Mouse (Mus musculus): ENCODE measurements around the gene Cyb5r4. TPM values are rescaled to one million over a fixed set of nuclear protein-coding genes. Genes with fewer than 3 reads are reported as not detected.

Gene Cyb5r4
- total and polyA plus RNA-seq, 3 experiments, result 13.8 to 116 (median 47.0) TPM

- ATAC-seq (ENCODE audit: extremely low read depth, insufficient number of reproducible peaks, low FRiP score, poor library complexity, severe bottlenecking), result no peak
These were observed 24.6 kb upstream of the Cyb5r4 start for GRCm38 (mm10) chr9:86997046-86997691.

DNA sequence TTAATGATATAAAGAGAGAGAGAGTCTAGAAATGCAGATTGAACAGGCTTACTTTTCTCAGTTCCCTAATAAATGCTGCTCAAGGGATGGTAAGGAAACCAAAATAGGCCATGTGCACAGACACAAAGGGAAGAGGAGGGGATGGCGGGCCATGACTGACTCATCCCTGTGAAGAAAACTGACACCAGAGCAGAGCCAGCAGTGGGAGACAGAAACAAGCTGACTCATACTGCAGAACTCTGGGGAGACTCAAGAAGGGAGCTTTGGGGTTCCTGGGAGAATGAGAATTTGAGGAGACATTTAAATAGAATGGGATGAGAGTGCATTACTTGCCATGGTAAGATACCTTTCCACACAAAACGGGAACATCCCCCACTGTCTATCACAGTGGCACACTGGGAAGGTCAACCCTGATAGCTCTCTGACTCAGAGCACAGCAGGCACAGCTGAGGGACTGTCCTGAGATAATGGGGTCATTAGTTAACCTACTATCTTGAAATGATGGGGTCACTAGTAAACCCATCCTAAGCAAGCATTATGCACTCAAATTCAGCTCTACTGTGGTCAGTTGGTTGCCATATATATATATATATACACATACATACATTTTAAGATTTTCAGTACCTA is 21.7 kb upstream of the Cyb5r4 start:
- TF ChIP-seq POLR2AphosphoS5 (IDR thresholded peaks at IDR 0.05; ENCODE audit: insufficient replicate concordance, low read depth, low read length) (no peak), GATA2 (IDR thresholded peaks at IDR 0.05; ENCODE audit: borderline replicate concordance, low read depth, low read length) (no peak), TAL1 (conservative IDR thresholded peaks at IDR 0.05; ENCODE audit: low read depth, low read length) (no peak), CTCF (IDR thresholded peaks at IDR 0.05; ENCODE audit: low read depth, low read length) (no peak), GATA1 (IDR thresholded peaks at IDR 0.05; ENCODE audit: borderline replicate concordance, low read length) (no peak)
- H3K36me3 ChIP-seq (replicated peaks), result no peaks in the 10 kb centered on the region
- no peak for ATAC-seq (ENCODE audit: extremely low read depth, insufficient number of reproducible peaks, low FRiP score, poor library complexity, severe bottlenecking)
- peaks cover 10% of the 10 kb centered on the region for H3K4me1 ChIP-seq (ENCODE audit: insufficient read depth, low read depth, low read length)
- H3K27me3 ChIP-seq (ENCODE audit: insufficient read depth, low read length), result no peaks in the 10 kb centered on the region; the same call in 1 of the 2 replicates
- no peaks in the 10 kb centered on the region for H3K9me3 ChIP-seq (replicated peaks)
- DNase-seq (ENCODE audit: low spot score), result no peak
- no peak overlapping the region for H3K4me3 ChIP-seq (ENCODE audit: low read depth, low read length)

More at GRCm38 (mm10) chr9:86997046-86997691, 24.6 kb upstream of the Cyb5r4 start:
- DNase-seq (ENCODE audit: low spot score), result no peak
- TF ChIP-seq GATA2 (IDR thresholded peaks at IDR 0.05; ENCODE audit: borderline replicate concordance, low read depth, low read length) (no peak), GATA1 (IDR thresholded peaks at IDR 0.05; ENCODE audit: borderline replicate concordance, low read length) (no peak), POLR2AphosphoS5 (IDR thresholded peaks at IDR 0.05; ENCODE audit: insufficient replicate concordance, low read depth, low read length) (no peak), CTCF (IDR thresholded peaks at IDR 0.05; ENCODE audit: low read depth, low read length) (no peak), TAL1 (conservative IDR thresholded peaks at IDR 0.05; ENCODE audit: low read depth, low read length) (no peak)
- H3K9me3 ChIP-seq (replicated peaks), result no peaks in the 10 kb centered on the region
- no peak overlapping the region for H3K4me3 ChIP-seq (ENCODE audit: low read depth, low read length)
- peaks cover 11% of the 10 kb centered on the region for H3K4me1 ChIP-seq (ENCODE audit: insufficient read depth, low read depth, low read length)
- no peaks in the 10 kb centered on the region; the same call in 1 of the 2 replicates for H3K27me3 ChIP-seq (ENCODE audit: insufficient read depth, low read length)
- no peaks in the 10 kb centered on the region for H3K36me3 ChIP-seq (replicated peaks)

DNA sequence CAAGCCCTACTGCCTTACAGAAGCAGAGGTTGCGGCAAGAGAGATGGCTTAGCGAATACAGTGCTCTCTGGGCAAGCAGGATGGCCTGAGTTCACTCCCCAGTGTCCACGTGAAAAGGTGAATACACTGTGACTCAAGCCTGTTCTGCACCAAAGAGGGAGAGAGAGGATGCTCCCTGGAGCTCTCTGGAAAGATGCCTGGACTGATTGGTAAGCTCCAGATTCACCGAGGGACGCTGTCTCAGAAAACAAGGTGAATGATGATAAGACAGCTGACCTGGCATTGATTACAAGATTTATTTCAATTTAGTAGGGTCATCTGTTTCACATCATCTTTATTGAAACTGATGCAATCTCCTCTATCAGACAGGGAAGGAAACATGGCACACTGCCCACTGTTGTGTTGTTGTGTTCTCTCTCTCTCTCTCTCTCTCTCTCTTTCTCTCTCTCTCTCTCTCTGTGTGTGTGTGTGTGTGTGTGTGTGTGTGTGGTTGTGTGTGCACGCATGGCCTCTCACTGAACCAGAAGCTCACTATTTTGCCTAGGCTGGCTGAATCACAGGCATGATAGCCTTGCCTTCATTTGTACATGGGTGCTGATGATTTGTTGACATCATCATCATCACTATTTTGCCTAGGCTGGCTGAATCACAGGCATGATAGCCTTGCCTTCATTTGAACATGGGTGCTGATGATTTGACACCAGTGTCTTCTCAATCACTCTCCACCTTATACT is 16.9 kb upstream of the Cyb5r4 start:
- H3K4me1 ChIP-seq (ENCODE audit: insufficient read depth, low read depth, low read length), result peaks cover 10% of the 10 kb centered on the region
- H3K9me3 ChIP-seq (replicated peaks), result no peaks in the 10 kb centered on the region
- no peak overlapping the region for H3K4me3 ChIP-seq (ENCODE audit: low read depth, low read length)
- ATAC-seq (ENCODE audit: extremely low read depth, insufficient number of reproducible peaks, low FRiP score, poor library complexity, severe bottlenecking) (no peak), DNase-seq (ENCODE audit: low spot score) (no peak)
- H3K27me3 ChIP-seq (ENCODE audit: insufficient read depth, low read length), result no peaks in the 10 kb centered on the region
- TF ChIP-seq POLR2AphosphoS5 (IDR thresholded peaks at IDR 0.05; ENCODE audit: insufficient replicate concordance, low read depth, low read length), result no peak
- no peak for TF ChIP-seq CTCF (IDR thresholded peaks at IDR 0.05; ENCODE audit: low read depth, low read length)
- no peak for TF ChIP-seq GATA2 (IDR thresholded peaks at IDR 0.05; ENCODE audit: borderline replicate concordance, low read depth, low read length)
- no peak for TF ChIP-seq TAL1 (conservative IDR thresholded peaks at IDR 0.05; ENCODE audit: low read depth, low read length)
- no peak for TF ChIP-seq GATA1 (IDR thresholded peaks at IDR 0.05; ENCODE audit: borderline replicate concordance, low read length)
- H3K36me3 ChIP-seq (replicated peaks), result no peaks in the 10 kb centered on the region

- no peak for ATAC-seq (ENCODE audit: extremely low read depth, insufficient number of reproducible peaks, low FRiP score, poor library complexity, severe bottlenecking)
- no peaks in the 10 kb centered on the region for H3K36me3 ChIP-seq (replicated peaks)
These were observed 16.4 kb upstream of the Cyb5r4 start for GRCm38 (mm10) chr9:87005435-87005779.

DNA sequence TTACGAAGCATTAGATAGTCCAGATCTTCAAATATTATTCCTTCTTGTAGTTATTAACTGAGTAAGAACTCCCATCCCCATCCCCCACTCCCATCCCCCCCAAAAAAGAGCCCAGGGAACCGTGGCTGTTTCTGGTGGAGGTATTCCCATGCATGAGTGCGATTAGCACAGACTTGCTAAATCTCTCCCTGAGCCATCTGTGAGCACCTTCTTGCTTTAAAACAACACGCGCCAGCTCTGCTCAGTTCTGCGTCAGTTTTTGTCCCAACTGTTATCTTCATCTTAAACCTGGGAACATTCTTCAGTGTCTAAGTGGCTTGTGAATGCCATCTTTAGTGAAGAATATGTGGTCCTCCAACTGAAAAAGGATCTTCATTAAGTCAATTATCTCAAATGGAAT is 13.3 kb upstream of the Cyb5r4 start:
- ATAC-seq (ENCODE audit: extremely low read depth, insufficient number of reproducible peaks, low FRiP score, poor library complexity, severe bottlenecking) (no peak), DNase-seq (ENCODE audit: low spot score) (no peak)
- peaks cover 4% of the 10 kb centered on the region; the same call in 1 of the 2 replicates for H3K27me3 ChIP-seq (ENCODE audit: insufficient read depth, low read length)
- H3K4me1 ChIP-seq (ENCODE audit: insufficient read depth, low read depth, low read length), result no peaks in the 10 kb centered on the region
- no peaks in the 10 kb centered on the region for H3K9me3 ChIP-seq (replicated peaks)
- TF ChIP-seq GATA2 (IDR thresholded peaks at IDR 0.05; ENCODE audit: borderline replicate concordance, low read depth, low read length) (no peak), TAL1 (conservative IDR thresholded peaks at IDR 0.05; ENCODE audit: low read depth, low read length) (no peak)
- H3K36me3 ChIP-seq (replicated peaks), result no peaks in the 10 kb centered on the region
- H3K4me3 ChIP-seq (ENCODE audit: low read depth, low read length), result no peak overlapping the region

More at GRCm38 (mm10) chr9:87005435-87005779, 16.4 kb upstream of the Cyb5r4 start:
- Histone ChIP-seq H3K27me3 (ENCODE audit: insufficient read depth, low read length) (no peaks in the 10 kb centered on the region), H3K4me1 (ENCODE audit: insufficient read depth, low read depth, low read length) (peaks cover 6% of the 10 kb centered on the region; the same call in 1 of the 2 replicates), H3K9me3 (replicated peaks) (no peaks in the 10 kb centered on the region), H3K4me3 (ENCODE audit: low read depth, low read length) (no peak overlapping the region)
- DNase-seq (ENCODE audit: low spot score), result no peak
- no peak for TF ChIP-seq GATA2 (IDR thresholded peaks at IDR 0.05; ENCODE audit: borderline replicate concordance, low read depth, low read length)
- no peak for TF ChIP-seq TAL1 (conservative IDR thresholded peaks at IDR 0.05; ENCODE audit: low read depth, low read length)
- no peak for TF ChIP-seq POLR2AphosphoS5 (IDR thresholded peaks at IDR 0.05; ENCODE audit: insufficient replicate concordance, low read depth, low read length)
- no peak for TF ChIP-seq GATA1 (IDR thresholded peaks at IDR 0.05; ENCODE audit: borderline replicate concordance, low read length)
- TF ChIP-seq CTCF (IDR thresholded peaks at IDR 0.05; ENCODE audit: low read depth, low read length), result no peak

- Histone ChIP-seq H3K4me3 (ENCODE audit: low read depth, low read length) (no peak overlapping the region), H3K9me3 (replicated peaks) (no peaks in the 10 kb centered on the region), H3K27me3 (ENCODE audit: insufficient read depth, low read length) (peaks cover 4% of the 10 kb centered on the region; the same call in 1 of the 2 replicates), H3K4me1 (ENCODE audit: insufficient read depth, low read depth, low read length) (no peaks in the 10 kb centered on the region), H3K36me3 (replicated peaks) (no peaks in the 10 kb centered on the region)
- ATAC-seq (ENCODE audit: extremely low read depth, insufficient number of reproducible peaks, low FRiP score, poor library complexity, severe bottlenecking) (no peak), DNase-seq (ENCODE audit: low spot score) (no peak)
- no peak for TF ChIP-seq POLR2AphosphoS5 (IDR thresholded peaks at IDR 0.05; ENCODE audit: insufficient replicate concordance, low read depth, low read length)
- TF ChIP-seq CTCF (IDR thresholded peaks at IDR 0.05; ENCODE audit: low read depth, low read length), result no peak
- TF ChIP-seq GATA2 (IDR thresholded peaks at IDR 0.05; ENCODE audit: borderline replicate concordance, low read depth, low read length), result no peak
- no peak for TF ChIP-seq TAL1 (conservative IDR thresholded peaks at IDR 0.05; ENCODE audit: low read depth, low read length)
- TF ChIP-seq GATA1 (IDR thresholded peaks at IDR 0.05; ENCODE audit: borderline replicate concordance, low read length), result no peak
These were observed 12.9 kb upstream of the Cyb5r4 start for GRCm38 (mm10) chr9:87008919-87009318.

Measured in G1E (cell line).